Mouse (Mus musculus) thymus, adult 18-20 months (tissue): ENCODE results near the gene Abracl.

Source experiments
- DNase-seq, 2 experiments: peaks; one replicate each; pipeline ENCODE4 v3.0.0; 2022; ENCODE audit warnings: mixed read lengths in 2 of 2

Gene Abracl

GRCm38 (mm10) chr10:18021576-18022311 is 1.3 kb downstream of the Abracl start:
- DNase-seq, result no peak

GRCm38 (mm10) chr10:18020846-18021245 is 2.2 kb downstream of the Abracl start:
- DNase-seq, result no peak

GRCm38 (mm10) chr10:18020443-18020842 is 2.6 kb downstream of the Abracl start:
- no peak for DNase-seq

GRCm38 (mm10) chr10:18011761-18012160 is 11.3 kb downstream of the Abracl start:
- no peak for DNase-seq

DNA sequence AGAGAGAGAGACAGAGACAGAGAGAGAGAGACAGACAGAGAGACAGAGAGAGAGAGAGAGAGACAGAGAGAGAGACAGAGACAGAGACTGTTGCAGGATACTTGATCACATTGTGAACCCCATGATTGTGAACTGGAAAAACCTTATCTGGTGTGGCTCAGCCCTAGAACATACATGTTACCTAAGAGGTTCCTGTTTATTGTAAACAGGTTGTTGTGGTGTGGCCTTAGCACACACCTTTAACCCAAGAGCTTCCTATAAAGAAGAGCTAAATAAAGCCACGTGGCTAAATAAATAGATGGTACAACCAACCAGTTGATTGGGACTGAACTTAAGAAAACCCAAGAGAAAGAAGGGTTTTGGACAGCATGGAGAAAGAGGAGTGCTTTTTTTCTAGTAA is 13.3 kb downstream of the Abracl start:
- no peak for DNase-seq

DNA sequence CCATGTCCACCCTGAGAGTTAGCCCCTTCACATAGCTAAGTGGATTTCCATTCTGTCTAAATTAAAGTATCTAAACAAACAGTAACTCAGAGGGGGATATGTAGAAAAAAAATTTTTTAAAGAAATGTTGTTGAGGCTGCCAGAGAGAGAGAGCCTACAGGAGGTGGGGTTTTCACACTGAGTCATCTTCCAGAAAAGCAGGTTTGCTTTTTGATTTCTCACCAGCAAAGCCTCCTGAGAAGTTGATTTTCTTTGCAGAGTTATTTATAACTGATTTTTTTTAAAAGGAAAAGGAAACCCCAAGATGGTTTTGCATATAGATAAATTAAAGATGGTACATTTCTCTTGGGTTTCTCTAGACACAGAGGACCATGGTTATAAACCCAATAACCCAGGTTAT is 15.0 kb downstream of the Abracl start:
- DNase-seq, result no peak

DNA sequence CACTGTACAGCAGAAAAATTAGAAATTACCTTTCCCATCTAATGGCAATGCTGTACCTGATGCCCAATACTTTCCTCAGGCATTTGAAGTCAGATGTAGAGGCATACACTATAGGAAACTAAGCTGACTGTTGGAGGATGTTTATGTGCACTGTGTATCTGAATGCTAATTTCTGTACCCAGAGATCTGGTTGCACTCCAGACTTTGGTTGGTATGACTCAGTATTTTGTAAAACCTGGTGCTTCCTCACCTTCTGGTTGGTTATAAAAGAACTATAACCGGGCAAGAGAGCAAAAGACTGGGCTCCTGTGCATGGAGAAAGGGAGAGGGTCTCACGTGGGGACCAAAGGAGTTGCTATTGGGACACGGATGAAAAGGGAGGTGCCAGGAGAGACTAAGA is 15.8 kb downstream of the Abracl start:
- no peak for DNase-seq

DNA sequence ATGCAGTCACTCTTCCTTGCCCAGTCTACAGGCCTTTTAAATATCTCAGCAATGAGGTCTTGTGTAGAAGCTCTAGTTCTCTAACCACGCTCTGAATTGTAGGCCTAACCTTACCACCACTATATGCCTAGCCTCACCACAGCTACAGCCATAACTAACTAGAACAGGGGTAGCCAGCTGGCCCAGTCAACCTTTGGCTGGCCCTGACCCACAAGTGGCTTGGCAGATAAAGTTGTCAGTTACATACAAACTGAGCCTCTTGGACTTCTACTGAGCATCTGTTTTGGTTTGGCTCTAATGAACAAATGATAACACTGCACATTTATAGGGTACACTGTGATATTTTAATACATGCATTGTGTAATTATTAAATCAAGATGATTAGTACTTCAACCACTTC is 16.3 kb downstream of the Abracl start:
- no peak for DNase-seq

- DNase-seq, result no peak
These were observed 17.7 kb downstream of the Abracl start for GRCm38 (mm10) chr10:18005136-18005955.

- no peak for DNase-seq
These were observed 19.0 kb downstream of the Abracl start for GRCm38 (mm10) chr10:18003966-18004637.

DNA sequence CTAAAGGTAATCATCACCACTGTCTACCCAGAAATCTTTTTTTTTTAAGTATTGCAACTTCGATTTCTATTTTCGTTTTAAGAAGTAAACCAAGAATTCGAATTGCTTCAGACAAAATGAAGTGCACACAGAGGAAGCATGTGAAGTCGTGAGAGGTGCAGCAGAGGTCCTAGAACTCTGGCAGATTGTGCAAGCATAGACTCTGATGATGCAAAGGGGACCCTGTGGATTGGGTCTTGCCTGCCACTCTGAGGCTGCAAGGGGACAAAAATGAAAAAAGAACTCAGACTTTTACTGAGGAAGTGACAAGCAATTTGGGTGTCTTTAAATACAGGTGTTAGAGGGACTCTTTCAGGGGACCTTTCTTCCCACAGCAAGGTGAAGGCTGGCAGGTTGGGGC is 32.5 kb downstream of the Abracl start:
- no peak for DNase-seq

DNA sequence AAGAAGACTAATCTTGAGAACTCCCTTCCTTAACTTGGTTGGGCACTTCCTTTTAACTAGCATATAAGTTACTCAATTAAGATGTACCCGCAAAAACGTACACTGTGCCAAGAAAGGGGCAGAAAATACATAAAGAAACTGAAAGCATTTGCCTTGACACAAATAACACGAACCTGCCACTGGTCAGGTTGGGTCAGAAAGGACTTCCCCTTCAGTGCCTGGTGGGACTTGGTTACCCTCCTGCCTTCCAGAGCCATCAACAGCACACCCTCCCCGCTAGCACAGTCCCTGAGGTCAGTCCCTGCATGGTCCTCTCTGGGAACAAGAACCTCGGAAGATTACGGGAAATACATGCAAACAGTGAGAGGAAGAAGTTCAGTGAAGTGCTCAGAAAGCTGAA is 34.0 kb downstream of the Abracl start:
- DNase-seq, result no peak

DNA sequence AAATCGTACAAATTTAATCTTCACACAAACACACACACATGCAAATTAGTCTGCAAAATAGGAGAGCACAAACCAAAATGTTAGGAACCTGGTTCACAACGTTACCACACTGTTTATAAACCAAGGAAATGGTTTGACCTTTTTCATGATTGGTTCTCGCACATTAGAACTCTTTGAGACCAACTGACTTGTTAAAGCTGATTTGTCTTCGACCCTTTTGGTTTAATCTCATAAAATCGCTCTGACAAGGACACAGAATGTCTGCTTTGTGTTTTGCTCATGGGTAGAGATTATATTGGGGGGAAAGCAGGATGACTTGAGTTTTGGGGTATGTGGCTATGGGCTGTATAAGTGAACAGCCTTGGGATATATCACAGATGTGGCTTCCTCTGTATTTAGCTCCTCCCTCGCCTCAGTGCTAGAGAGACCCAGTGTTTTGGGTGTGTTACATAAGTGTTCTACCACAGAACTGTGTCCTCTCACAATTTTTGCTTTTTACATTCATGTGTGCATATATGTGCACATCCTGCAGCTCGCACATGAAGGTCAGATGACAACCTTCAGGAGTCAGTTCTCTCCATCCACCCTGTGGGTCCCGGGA is 35.2 kb downstream of the Abracl start:
- DNase-seq, result no peak

GRCm38 (mm10) chr10:17983313-17983712 is 39.8 kb downstream of the Abracl start:
- no peak for DNase-seq

- no peak for DNase-seq
These were observed 57.0 kb downstream of the Abracl start for GRCm38 (mm10) chr10:17966090-17966489.
